Mouse (Mus musculus) frontal cortex, postnatal 10 days (tissue): ENCODE data around the gene Dscam.

ENCODE experiments used
- DNase-seq, 2 experiments: peaks; one replicate each; pipeline ENCODE4 v3.0.0; 2022; ENCODE audit warnings: low spot score in 2 of 2, mixed read lengths in 1 of 2

The Dscam gene

GRCm38 (mm10) chr16:96563350-96564257, 606.9 kb downstream of the Dscam start:
- no peak for DNase-seq

- no peak for DNase-seq
These were observed 610.8 kb downstream of the Dscam start for GRCm38 (mm10) chr16:96559796-96560195.

GRCm38 (mm10) chr16:96558341-96558740, 612.2 kb downstream of the Dscam start:
- DNase-seq, result no peak

GRCm38 (mm10) chr16:96556621-96557020, 613.9 kb downstream of the Dscam start:
- DNase-seq, result no peak

GRCm38 (mm10) chr16:96555412-96555811, 615.1 kb downstream of the Dscam start:
- DNase-seq, result no peak

GRCm38 (mm10) chr16:96552680-96553079, 617.9 kb downstream of the Dscam start:
- DNase-seq, result no peak

GRCm38 (mm10) chr16:96541056-96541455, 629.5 kb downstream of the Dscam start:
- DNase-seq, result peak in 1 of 2 experiments; percentile 25
